In genomic region chr15:97373203-97374084, GRCm38 (mm10) we compare ENCODE assay signal across 9 mouse cellular contexts.
A peak's percentile ranks its signal among the peaks of the same experiment; 100 is the strongest.
DNase-seq lines count a peak whose midpoint lies in the region; ATAC-seq lines count a peak whose summit lies in the region.
"Had no signal": no experiment of that assay in that cellular context is flagged by ENCODE, and none has a peak within 500 bp of the region (broad histone marks: within the 10 kb centered on the region; RNA-seq: fewer than 3 reads in every experiment).

No protein-coding gene starts in this region.

- peak overlapping the region; percentile 40 for H3K4me2 ChIP-seq in forebrain, embryonic 12.5 days
- peak overlapping the region; percentile 42 for H3K4me2 ChIP-seq in lung, embryonic 15.5 days

- 12% methylated on average over 25 of the region's 25 CpGs for WGBS in forebrain, embryonic 12.5 days
- 16% methylated on average over 25 of the region's 25 CpGs for WGBS in lung, embryonic 15.5 days

- H3K27ac ChIP-seq in forebrain, embryonic 12.5 days = no peak overlapping the region
- peak overlapping the region; percentile 22; the same call in 1 of the 2 replicates for H3K27ac ChIP-seq in lung, embryonic 15.5 days

- peaks cover 15% of the 10 kb centered on the region for H3K27me3 ChIP-seq in forebrain, embryonic 12.5 days
- H3K27me3 ChIP-seq in lung, embryonic 15.5 days = no peaks in the 10 kb centered on the region
- H3K27me3 ChIP-seq: Patski had no signal

- ATAC-seq in forebrain, embryonic 12.5 days (ENCODE audit: low FRiP score) = no peak
- 0 out of 2 replicates have a peak, but pooled peaks have one; percentile 31 for ATAC-seq in lung, embryonic 15.5 days (ENCODE audit: borderline replicate concordance, extremely low read depth, low FRiP score, low TSS enrichment)
- ATAC-seq: Patski had no signal

- peak overlapping the region; percentile 19; the same call in 1 of the 2 replicates for H3K4me3 ChIP-seq in forebrain, embryonic 12.5 days (replicated peaks)
- peak overlapping the region; percentile 7; the same call in 1 of the 2 replicates for H3K4me3 ChIP-seq in lung, embryonic 15.5 days

- H3K4me1 ChIP-seq in forebrain, embryonic 12.5 days = peaks cover 16% of the 10 kb centered on the region; the same call in 1 of the 2 replicates
- H3K4me1 ChIP-seq in lung, embryonic 15.5 days = peaks cover 19% of the 10 kb centered on the region

- H3K36me3 ChIP-seq in forebrain, embryonic 12.5 days (replicated peaks) = no peaks in the 10 kb centered on the region
- H3K36me3 ChIP-seq in lung, embryonic 15.5 days = no peaks in the 10 kb centered on the region

- H3K9ac ChIP-seq in forebrain, embryonic 12.5 days = no peak overlapping the region
- H3K9ac ChIP-seq in lung, embryonic 15.5 days = no peak overlapping the region

- H3K9me3 ChIP-seq in forebrain, embryonic 12.5 days = no peaks in the 10 kb centered on the region
- no peaks in the 10 kb centered on the region for H3K9me3 ChIP-seq in lung, embryonic 15.5 days

- DNase-seq in kidney, adult 9 months = peak; percentile 17
- DNase-seq in kidney, adult 18-20 months = no peak
- DNase-seq in induced T-regulatory cell, adult 2 months (ENCODE audit: low read depth) = peak; percentile 95
- peak; percentile 13 for DNase-seq in skeletal muscle tissue, adult 2 months (ENCODE audit: low read depth, low spot score)
- no peak for DNase-seq in frontal cortex, postnatal 14 days (ENCODE audit: low spot score in 2 of 2)
- no peak for DNase-seq in cerebellum, postnatal 25 days

Comparison
In these comparisons a context has a peak if more than half of its experiments do, and no peak if none do; other contexts are left out.
1. DNase-seq: peak in kidney, adult 9 months (single experiment), induced T-regulatory cell, adult 2 months (single experiment) and skeletal muscle tissue, adult 2 months (single experiment); none in kidney, adult 18-20 months (single experiment), frontal cortex, postnatal 14 days (0 of 2) and cerebellum, postnatal 25 days (0 of 2).